Comparison of ENCODE assay signal across 9 mouse cellular contexts in genomic region chr6:30617959-30618590, GRCm38 (mm10). TPM values are rescaled to one million over a fixed set of nuclear protein-coding genes. Genes with fewer than 3 reads are reported as not detected.
DNase-seq lines count a peak whose midpoint lies in the region; ATAC-seq lines count a peak whose summit lies in the region.
"Had no signal": no experiment of that assay in that cellular context is flagged by ENCODE, and none has a peak within 500 bp of the region (broad histone marks: within the 10 kb centered on the region; RNA-seq: fewer than 3 reads in every experiment).

No protein-coding gene starts in this region.

- no peak overlapping the region for H3K9ac ChIP-seq in kidney, embryonic 15.5 days
- peak overlapping the region; percentile 44 for H3K9ac ChIP-seq in hindbrain, embryonic 11.5 days (ENCODE audit: low read depth, low read length)

- peak; percentile 77 for ATAC-seq in kidney, embryonic 15.5 days (replicated peaks; ENCODE audit: low FRiP score)
- ATAC-seq in hindbrain, embryonic 11.5 days (ENCODE audit: low FRiP score): peak; percentile 84

- H3K4me3 ChIP-seq in kidney, embryonic 15.5 days (replicated peaks): peak overlapping the region; percentile 19
- H3K4me3 ChIP-seq in hindbrain, embryonic 11.5 days (ENCODE audit: low read depth, low read length): peak overlapping the region; percentile 15

- H3K36me3 ChIP-seq in kidney, embryonic 15.5 days: no peaks in the 10 kb centered on the region
- no peaks in the 10 kb centered on the region for H3K36me3 ChIP-seq in hindbrain, embryonic 11.5 days (ENCODE audit: control insufficient read depth, insufficient read depth, low read length)

- DNase-seq in kidney, postnatal 36 days: no peak
- peak; percentile 84 for DNase-seq in embryo, embryonic 11 days
- DNase-seq in hindbrain, embryonic 11.5 days (ENCODE audit: low spot score): peak; percentile 76
- DNase-seq in left cerebral cortex, postnatal 25 days (ENCODE audit: low spot score in 2 of 2): peak; percentile 69 to 70
- DNase-seq in retina, postnatal 1 day: peak; percentile 86
- DNase-seq in thymus, postnatal 14 days: no peak
- no peak for DNase-seq in c-Kit-positive CD71-positive TER-119-positive erythroid progenitor cells, embryonic 14.5 days (ENCODE audit: low spot score)

- intact Hi-C loops in left cerebral cortex, postnatal 25 days (cut with DNase I): no loop called here

- no peaks in the 10 kb centered on the region for H3K27me3 ChIP-seq in kidney, embryonic 15.5 days
- H3K27me3 ChIP-seq in hindbrain, embryonic 11.5 days (ENCODE audit: control insufficient read depth, insufficient read depth, low read length): no peaks in the 10 kb centered on the region

- 19% methylated on average over 18 of the region's 18 CpGs for WGBS in kidney, embryonic 15.5 days
- WGBS in hindbrain, embryonic 11.5 days: 3% methylated on average over 18 of the region's 18 CpGs

- H3K9me3 ChIP-seq in kidney, embryonic 15.5 days (replicated peaks): no peaks in the 10 kb centered on the region
- H3K9me3 ChIP-seq in hindbrain, embryonic 11.5 days (ENCODE audit: control insufficient read depth, low read length): no peaks in the 10 kb centered on the region

- H3K4me2 ChIP-seq in kidney, embryonic 15.5 days: peak overlapping the region; percentile 53
- H3K4me2 ChIP-seq in hindbrain, embryonic 11.5 days (replicated peaks; ENCODE audit: low read depth, low read length): peak overlapping the region; percentile 51

- peak overlapping the region; percentile 78 for H3K27ac ChIP-seq in kidney, embryonic 15.5 days
- peak overlapping the region; percentile 84 for H3K27ac ChIP-seq in hindbrain, embryonic 11.5 days (ENCODE audit: low read depth, low read length)

- peaks cover 37% of the 10 kb centered on the region for H3K4me1 ChIP-seq in kidney, embryonic 15.5 days
- H3K4me1 ChIP-seq in hindbrain, embryonic 11.5 days (replicated peaks; ENCODE audit: control insufficient read depth, insufficient read depth, low read length): peaks cover 16% of the 10 kb centered on the region; the same call in 1 of the 2 replicates

RNA-seq across cellular contexts. Expression of gene Cpa5, which starts 7.3 kb away (rescaled TPM):
- 0.40 and 0.66 TPM in 2 replicates for polyA plus RNA-seq in kidney, embryonic 15.5 days (2015; fragmentation: Nextera tagmentation; extraction: Ambion mirVana)
- polyA plus RNA-seq in hindbrain, embryonic 11.5 days (2014; fragmentation: Nextera tagmentation; extraction: Ambion mirVana): 0.15 TPM in 1 of 2 replicates, not detected in the other
- total RNA-seq in left cerebral cortex, postnatal 25 days (2021): not detected
- total RNA-seq: neutrophil, adult 5-6 weeks had no signal

RNA-seq across cellular contexts. Expression of gene Cpa1, which starts 20.9 kb away (rescaled TPM):
- 1.8 and 3.0 TPM in 2 replicates for polyA plus RNA-seq in kidney, embryonic 15.5 days (2015; fragmentation: Nextera tagmentation; extraction: Ambion mirVana)
- 0.11 and 0.28 TPM in 2 replicates for polyA plus RNA-seq in hindbrain, embryonic 11.5 days (2014; fragmentation: Nextera tagmentation; extraction: Ambion mirVana)
- not detected for total RNA-seq in left cerebral cortex, postnatal 25 days (2021)
- total RNA-seq: neutrophil, adult 5-6 weeks had no signal

RNA-seq across cellular contexts. Expression of gene Cpa4, which starts 49.9 kb away (rescaled TPM):
- polyA plus RNA-seq in kidney, embryonic 15.5 days (2015; fragmentation: Nextera tagmentation; extraction: Ambion mirVana): 0.18 and 0.37 TPM in 2 replicates
- 3.5 and 3.9 TPM in 2 replicates for polyA plus RNA-seq in hindbrain, embryonic 11.5 days (2014; fragmentation: Nextera tagmentation; extraction: Ambion mirVana)
- under 1 TPM; 0.16 to 0.18 TPM for total RNA-seq in left cerebral cortex, postnatal 25 days (2021)
- total RNA-seq: neutrophil, adult 5-6 weeks had no signal

Comparison
In these comparisons a context has a peak if more than half of its experiments do, and no peak if none do; other contexts are left out.
1. DNase-seq: peak in embryo, embryonic 11 days (single experiment), hindbrain, embryonic 11.5 days (single experiment), left cerebral cortex, postnatal 25 days (2 of 2) and retina, postnatal 1 day (single experiment); none in kidney, postnatal 36 days (0 of 2), thymus, postnatal 14 days (single experiment) and c-Kit-positive CD71-positive TER-119-positive erythroid progenitor cells, embryonic 14.5 days (single experiment).